Mouse (Mus musculus): Measurements from ENCODE around the gene Trpv4.

Gene Trpv4

GRCm38 (mm10) chr5:114625590-114625989 is 32.6 kb downstream of the Trpv4 start:
- no peak for DNase-seq (ENCODE audit: low read depth, low spot score)

GRCm38 (mm10) chr5:114620305-114620704 is 37.9 kb downstream of the Trpv4 start:
- DNase-seq (ENCODE audit: low read depth, low spot score) = no peak

- DNase-seq (ENCODE audit: low read depth, low spot score) = peak; percentile 72
Measured at GRCm38 (mm10) chr5:114618851-114619250, 39.4 kb downstream of the Trpv4 start.

GRCm38 (mm10) chr5:114617809-114618208 is 40.4 kb downstream of the Trpv4 start:
- DNase-seq (ENCODE audit: low read depth, low spot score) = no peak

- DNase-seq (ENCODE audit: low read depth, low spot score) = no peak
Measured at GRCm38 (mm10) chr5:114616336-114617061, 41.7 kb downstream of the Trpv4 start.

- no peak for DNase-seq (ENCODE audit: low read depth, low spot score)
Measured at GRCm38 (mm10) chr5:114614863-114615262, 43.4 kb downstream of the Trpv4 start.

- no peak for DNase-seq (ENCODE audit: low read depth, low spot score)
Measured at GRCm38 (mm10) chr5:114611968-114612608, 46.1 kb downstream of the Trpv4 start.

GRCm38 (mm10) chr5:114611256-114611655 is 47.0 kb downstream of the Trpv4 start:
- no peak for DNase-seq (ENCODE audit: low read depth, low spot score)

- no peak for DNase-seq (ENCODE audit: low read depth, low spot score)
Measured at GRCm38 (mm10) chr5:114608516-114608915, 49.7 kb downstream of the Trpv4 start.

GRCm38 (mm10) chr5:114607651-114608050 is 50.6 kb downstream of the Trpv4 start:
- DNase-seq (ENCODE audit: low read depth, low spot score) = no peak

GRCm38 (mm10) chr5:114605981-114606380 is 52.2 kb downstream of the Trpv4 start:
- DNase-seq (ENCODE audit: low read depth, low spot score) = no peak

- DNase-seq (ENCODE audit: low read depth, low spot score) = no peak
Measured at GRCm38 (mm10) chr5:114604781-114605290, 53.4 kb downstream of the Trpv4 start.

GRCm38 (mm10) chr5:114603975-114604374 is 54.2 kb downstream of the Trpv4 start:
- no peak for DNase-seq (ENCODE audit: low read depth, low spot score)

- no peak for DNase-seq (ENCODE audit: low read depth, low spot score)
Measured at GRCm38 (mm10) chr5:114602012-114602411, 56.2 kb downstream of the Trpv4 start.

- DNase-seq (ENCODE audit: low read depth, low spot score) = no peak
Measured at GRCm38 (mm10) chr5:114597652-114598051, 60.6 kb downstream of the Trpv4 start.

- no peak for DNase-seq (ENCODE audit: low read depth, low spot score)
Measured at GRCm38 (mm10) chr5:114597222-114597621, 61.0 kb downstream of the Trpv4 start.

GRCm38 (mm10) chr5:114596604-114597003 is 61.6 kb downstream of the Trpv4 start:
- no peak for DNase-seq (ENCODE audit: low read depth, low spot score)

GRCm38 (mm10) chr5:114594741-114595241 is 63.4 kb downstream of the Trpv4 start:
- no peak for DNase-seq (ENCODE audit: low read depth, low spot score)

GRCm38 (mm10) chr5:114593949-114594348 is 64.3 kb downstream of the Trpv4 start:
- no peak for DNase-seq (ENCODE audit: low read depth, low spot score)

- DNase-seq (ENCODE audit: low read depth, low spot score) = no peak
Measured at GRCm38 (mm10) chr5:114593161-114593821, 64.9 kb downstream of the Trpv4 start.

- no peak for DNase-seq (ENCODE audit: low read depth, low spot score)
Measured at GRCm38 (mm10) chr5:114592463-114593160, 65.6 kb downstream of the Trpv4 start.

GRCm38 (mm10) chr5:114591151-114591561 is 67.1 kb downstream of the Trpv4 start:
- no peak for DNase-seq (ENCODE audit: low read depth, low spot score)
